Mouse (Mus musculus) neural tube, embryonic 10.5 days (tissue): ENCODE measurements around the gene Cyren.

ENCODE experiments used
- DNase-seq: peaks from one replicate; pipeline ENCODE4 v3.0.0-alpha.2; 2017; ENCODE audit warnings: low spot score; ENCODE audit errors: extremely low spot score

The Cyren gene

DNA sequence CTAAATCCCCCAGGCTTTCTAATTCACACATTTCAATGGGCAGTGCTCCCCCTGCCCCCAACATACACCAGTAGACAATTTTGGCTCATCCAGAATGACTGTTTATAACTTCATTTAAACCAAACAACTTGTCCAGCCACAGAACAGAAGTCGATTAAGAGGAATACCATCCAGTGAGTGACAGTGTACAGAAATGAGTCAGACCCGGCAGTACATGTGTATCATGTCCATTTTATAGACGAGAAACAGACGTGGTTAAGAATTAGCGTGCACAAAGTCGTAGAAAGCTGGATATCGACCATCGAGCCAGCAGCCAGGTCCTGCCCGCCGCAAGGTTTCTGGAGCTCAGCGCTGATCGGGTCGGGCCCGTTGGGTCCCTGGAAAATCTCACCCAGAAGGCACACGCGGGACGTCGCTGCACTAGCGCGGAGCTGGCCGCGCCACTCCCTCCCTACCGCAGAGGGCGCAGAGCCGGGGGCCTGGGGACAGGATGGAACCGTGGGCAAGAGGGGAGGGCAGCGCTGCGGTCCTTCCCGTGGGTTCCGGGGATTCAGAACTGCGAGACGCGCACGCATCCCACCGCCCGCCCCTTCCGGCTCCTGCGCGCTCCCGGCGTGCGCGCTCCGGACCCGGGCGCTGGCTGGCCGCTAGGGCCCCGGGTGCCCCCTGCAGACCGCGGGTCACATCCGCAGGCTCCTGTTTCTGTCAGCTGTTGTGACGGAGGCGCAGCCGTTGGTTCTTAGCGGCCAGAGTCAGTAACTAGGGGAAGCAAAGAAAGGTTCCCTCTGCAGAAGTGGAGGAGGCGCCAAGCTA, at the start of gene Cyren:
Cyren (minus strand) TSS at position 552 of the 813 bp plus-strand sequence.
- DNase-seq = peak; percentile 90

DNA sequence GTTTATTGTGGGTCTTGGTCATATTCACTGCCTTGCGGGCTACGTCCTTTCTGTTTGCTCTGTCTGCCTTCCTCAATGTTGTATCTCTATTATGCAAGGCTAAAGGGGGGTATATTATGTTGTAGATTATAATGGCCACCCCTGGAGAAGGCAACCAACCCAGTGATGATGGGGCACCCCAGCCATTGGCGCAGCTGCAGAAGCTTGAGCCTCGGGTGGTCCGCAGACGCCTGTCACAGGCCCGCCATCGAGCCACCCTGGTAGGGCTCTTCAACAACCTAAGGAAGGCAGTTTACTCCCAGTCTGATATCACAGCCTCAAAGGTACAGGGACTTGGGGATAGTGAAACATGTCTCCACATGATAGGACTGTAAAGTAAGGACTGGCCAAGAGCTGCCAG, 49.7 kb upstream of the Cyren start:
- no peak for DNase-seq

DNA sequence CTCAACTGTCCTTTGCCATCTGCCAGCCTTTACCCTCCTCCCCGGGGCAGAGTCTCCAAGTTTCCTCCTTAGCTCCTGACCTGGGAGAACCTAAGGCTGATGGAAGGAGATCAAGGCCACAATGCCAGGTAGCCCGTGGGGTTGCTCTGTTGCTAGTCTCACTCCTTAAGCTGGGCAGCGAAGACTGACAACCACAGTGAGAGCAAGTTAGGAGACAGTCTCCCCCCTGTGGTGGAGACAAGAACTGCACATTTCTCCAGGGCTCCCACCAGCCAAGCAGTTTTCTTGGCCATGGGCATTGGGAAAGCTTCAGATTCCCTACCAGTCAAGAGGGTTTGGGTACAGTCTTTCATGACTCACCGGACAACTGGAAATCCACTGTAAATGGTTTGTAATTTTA, 49.3 kb upstream of the Cyren start:
- DNase-seq = peak; percentile 79

DNA sequence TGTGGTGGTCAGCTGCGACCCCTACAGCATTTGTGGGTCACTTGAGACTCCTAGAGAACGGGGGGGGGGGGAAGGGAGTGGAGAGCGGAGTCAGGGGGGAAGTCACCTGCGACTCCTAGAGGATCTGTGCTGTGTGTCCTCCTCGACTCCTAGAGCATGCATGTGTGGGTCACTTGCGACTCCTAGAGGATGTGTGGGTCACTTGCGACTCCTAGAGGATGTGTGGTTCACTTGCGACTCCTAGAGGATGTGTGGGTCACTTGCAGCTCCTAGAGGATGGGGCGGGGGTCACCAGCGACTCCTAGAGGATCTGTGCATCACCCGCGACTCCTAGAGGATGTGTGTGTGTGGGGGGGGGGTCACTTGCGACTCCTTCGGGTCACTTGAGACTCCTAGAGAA, 44.1 kb upstream of the Cyren start:
- DNase-seq = peak; percentile 25

DNA sequence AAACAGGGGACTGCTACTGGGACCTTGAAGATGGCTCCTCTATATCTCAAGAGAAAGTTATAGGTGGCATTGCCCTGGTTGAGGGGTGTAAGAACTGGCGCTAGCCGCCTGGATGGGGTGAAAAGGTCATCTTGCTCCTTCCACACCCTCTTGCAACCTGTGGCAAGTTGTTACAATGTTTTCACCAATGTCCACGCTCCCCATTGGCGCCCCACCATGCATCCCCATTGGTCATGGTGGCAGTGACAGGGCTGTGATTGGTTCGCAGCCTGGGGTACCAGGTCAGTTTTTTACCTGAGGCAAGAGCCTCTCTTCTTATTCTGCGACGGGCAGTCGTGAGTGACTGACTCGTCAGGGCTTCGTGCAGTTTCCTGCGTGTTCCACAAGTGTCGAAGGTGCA, 42.8 kb upstream of the Cyren start:
- no peak for DNase-seq

DNA sequence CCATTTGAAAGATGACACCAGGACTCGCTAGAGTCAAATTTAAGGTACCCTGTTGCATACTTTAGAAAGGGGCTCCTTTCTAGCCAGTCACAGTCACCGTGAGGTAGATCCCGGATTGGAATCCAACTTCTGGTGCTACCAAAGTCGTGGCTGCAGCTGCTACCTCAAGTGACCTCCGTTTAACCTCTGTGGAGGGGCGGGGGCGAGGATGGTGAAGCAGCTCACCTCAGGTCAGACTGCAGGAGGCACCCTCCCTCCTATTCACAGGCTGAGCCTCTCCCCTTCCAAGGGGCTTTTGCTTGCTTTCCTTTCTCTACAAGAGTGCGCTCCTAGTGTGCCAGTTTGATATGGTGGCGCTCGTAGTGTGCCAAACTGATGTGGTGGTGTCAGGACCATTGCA, 42.1 kb upstream of the Cyren start, which contains the start of gene Stra8:
Stra8 (plus strand) TSS at position 208 of the 400 bp plus-strand sequence.
- no peak for DNase-seq

DNA sequence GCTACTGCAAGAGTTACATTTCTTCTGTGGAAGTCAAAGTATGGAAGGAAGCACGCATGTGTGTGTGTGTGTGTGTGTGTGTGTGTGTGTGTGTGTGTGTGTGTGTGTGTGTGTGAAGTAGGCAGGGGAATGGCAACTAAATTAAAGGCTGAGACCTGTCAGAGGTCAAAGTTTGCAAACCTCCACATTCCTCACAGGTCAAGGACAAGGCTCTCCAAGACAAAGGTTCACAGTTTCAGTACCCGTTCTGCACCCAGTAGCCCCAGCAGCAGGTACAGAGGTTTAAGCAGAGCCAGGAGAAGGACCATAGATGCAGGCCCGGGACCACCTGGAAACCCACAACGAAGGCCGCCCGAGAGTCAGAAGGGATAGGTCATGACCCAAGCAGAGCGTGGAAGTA, 41.3 kb upstream of the Cyren start:
- DNase-seq = no peak

DNA sequence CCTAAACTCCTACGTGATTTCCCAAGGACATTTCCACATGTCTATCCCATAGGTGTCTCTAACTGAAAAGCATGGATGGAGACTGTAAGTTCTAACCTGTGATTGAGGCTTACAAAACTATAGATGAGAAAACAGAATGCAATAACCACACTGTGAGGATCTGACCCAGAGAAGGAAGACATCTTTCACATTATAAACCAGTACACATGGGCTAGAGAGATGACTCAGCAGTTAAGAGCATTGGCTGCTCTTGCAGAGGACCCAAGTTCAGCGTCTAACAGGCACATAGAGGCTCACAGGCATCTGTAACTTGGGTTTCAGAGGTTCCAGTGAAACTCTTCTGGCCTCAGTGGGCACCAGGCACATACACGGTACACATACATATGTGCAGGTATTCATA, 36.6 kb upstream of the Cyren start:
- DNase-seq = no peak

DNA sequence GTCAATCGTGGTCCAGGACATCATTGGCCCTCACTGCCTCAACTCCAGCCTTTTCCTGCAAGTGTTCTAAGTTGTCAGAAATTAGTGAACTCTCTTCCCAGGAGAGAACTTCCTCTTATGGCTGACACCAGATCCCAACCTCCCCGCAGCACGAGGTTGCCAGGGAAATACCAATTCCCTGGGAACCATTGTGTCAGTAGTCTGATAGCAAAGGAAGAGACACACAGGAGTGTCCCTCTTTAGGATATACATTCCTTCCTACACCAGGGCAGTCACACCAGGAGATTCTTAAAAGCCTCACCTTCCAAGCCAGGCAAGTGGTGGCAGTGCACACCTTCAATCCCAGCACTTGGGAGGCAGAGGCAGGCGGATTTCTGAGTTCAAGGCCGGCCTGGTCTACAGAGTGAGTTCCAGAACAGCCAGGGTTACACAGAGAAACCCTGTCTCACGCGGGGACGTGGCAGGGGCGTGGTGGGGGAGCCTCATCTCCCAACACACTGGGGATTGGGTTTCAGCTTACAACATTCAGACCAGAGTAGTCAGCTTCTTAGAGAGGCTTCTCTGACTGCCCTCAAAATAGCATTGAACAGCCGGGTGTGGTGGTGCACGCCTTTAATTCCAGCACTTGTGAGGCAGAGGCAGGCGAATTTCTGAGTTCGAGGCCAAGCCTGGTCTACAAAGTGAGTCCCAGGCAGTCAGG, 35.6 kb upstream of the Cyren start:
- no peak for DNase-seq

DNA sequence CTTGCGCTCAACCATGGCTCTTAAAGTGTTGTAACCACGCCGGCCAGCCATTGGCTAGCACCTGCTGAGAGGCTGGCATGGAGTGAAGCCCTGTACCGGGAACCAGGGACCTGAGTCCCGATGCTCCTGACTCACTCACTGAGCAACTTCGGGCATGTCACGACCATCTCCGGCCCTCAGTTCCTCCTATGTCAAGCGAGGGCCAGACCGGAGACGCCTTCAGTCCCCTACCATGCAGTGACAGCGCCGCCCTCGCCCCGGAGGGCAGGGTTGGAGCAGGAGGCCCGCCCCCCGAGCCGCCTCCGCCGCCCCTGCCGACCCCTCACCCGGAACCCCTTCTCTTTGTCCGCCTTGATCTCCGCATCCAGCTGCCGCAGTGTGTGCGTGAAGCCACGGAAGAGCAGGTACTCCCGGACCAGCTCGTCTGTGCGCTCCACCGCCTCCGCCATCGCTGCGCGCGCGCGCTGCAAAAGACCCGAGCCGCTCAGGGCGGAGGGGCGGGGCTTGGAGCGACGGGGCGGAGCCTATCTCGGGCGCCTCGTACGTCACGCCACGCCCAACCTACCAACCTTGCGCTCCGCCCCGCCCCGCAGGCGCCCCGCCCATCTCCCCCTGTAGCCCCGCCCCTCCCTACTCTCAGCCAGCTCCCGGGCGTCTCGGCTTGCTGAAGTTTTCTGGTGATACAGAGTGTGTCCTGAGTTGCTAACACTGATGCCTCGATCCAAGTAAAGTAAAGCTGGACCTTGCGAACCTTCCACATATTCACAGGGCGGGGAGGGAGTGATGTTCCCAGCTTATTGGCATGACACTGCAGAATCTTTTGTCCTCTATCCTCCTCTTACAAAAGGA, 32.7 kb upstream of the Cyren start, which contains the start of gene Wdr91:
Wdr91 (minus strand) TSS at position 506 of the 849 bp plus-strand sequence.
- peak; percentile 96 for DNase-seq

DNA sequence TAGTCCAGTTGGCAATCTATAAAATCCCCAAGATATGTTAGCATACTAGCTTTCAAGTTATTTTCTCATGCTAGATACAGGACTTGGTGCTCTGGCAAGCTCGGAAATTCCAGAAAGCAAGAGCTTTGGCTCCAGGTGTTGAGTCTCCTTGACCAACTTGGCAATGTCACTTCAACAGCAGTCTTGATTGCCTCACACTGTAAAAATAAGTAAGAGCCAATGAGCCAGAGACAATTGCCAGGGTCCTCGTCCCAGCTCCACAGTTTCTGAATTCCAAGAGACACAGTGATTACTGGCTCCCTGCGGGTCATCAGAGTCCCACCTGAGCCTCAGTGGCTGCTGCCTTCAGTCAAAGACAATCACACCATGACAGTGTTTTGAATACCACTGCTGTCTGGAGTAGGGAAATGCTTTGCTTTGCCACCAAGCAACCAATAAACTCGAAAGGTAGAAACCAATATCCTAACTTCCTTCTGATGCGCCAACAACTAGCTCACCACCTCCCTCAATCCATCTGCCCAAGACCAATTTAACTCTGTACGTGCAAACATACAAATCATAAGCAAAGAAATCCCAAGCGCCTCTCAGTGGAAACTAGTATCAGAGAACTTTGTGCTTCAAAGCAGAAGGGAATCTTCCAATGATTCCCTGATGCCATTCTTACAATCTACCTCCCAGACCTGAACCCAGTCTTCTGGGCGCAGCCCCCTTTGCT, 31.9 kb upstream of the Cyren start:
- no peak for DNase-seq

DNA sequence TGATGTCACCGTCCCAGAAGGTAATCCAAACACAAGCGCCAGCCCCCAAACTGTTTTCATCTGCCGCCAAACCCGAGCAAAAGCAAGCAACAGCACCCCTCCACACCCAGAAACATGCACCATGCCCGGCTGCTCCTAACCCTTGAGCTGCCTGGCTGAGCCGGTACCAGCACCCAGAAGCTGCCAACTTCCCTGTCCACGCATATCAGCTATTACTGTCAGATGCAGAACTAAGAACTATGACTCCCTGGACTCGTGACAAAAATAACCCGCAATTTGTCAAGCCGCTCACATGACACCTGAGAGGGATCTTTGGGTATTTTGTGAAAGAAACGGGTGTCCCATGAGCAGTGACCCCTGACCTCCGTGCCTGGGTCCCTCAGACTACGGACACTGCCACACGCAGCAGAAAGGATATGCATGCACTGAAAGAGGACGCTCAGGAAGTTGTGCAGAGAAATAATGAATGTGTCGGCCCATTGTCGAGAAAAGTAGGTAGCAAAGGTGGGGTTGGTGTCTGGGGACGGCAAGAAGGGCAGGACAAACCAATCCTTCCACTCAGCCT, 29.9 kb upstream of the Cyren start:
- no peak for DNase-seq

DNA sequence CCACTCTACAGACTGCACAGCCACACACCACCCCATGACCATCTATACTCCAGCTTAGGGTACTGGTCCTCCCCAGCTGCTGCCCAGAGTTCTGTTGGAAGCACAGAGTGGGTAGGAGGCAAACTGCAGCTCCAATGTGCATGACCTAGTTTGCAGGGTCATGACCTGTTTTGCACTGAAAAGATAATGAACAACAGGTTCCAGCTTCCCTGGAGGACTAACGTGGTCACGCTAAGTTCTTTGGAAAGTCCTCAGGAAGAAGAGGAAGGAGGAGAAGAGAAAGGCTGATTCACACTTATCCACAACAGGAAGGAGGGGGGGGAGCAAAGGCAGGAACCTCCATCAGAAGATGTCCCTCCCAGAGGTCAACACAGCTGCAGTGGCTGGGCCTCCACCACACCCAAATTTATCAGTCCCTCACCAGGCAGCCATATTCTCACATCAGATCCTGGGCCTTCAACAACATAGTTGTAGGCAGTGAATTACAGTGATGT, 29.3 kb upstream of the Cyren start:
- DNase-seq = no peak

DNA sequence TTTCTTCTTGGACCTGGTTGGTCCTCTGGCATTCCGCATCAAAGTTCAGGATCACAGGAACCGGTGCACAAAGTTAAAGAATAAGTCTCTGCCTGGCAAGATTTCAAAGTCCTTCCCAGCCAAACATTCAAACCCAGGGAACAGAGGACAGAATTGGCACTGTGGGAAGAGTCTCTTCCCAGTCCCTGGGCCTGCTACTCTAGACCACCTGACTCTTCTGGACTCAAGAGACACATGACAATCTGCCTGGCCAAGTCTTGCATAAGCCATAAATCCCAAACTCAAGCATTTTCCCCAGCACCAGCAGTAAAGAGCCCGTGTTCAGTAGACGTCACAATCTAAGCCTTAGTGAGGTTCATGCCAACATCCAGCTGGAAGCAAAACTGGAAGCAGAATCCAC, 28.8 kb upstream of the Cyren start:
- DNase-seq = no peak

DNA sequence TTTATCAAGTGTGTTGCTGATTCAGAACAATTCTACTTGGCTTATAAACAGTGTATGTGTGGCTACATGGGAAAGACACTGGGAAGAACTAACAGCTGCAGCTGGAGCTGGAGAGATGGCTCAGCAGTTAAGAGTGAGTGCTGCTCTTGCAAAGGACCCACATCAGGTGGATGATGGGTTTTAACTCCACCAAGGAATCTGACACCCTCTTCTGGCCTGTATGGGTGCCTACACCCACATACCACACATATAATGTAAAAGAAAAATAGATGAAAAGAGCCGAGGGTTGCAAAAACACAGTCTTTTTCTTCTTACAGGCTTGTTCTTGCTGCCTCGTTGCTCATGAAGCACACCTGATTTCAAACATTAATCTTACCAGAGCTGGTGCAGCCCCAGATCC, 28.3 kb upstream of the Cyren start:
- no peak for DNase-seq

DNA sequence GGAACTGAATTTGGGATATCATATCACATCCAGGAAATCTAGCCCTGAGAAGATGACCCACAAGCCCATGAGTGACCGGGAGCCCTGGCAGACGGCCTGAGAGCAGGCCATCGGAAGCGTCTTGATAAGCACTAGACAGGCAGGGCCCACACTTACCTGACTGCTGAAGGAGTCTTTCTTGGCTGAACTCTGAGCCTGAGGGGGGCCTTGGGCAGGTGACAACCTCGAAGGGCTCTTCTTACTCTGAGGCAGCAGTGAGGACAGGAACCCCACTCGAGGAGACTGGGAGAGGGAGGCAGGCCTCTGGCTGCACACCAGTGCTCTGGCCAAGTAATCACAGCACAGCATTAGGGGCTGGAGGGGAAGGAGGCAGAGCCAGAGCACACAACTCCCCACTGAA, 26.5 kb upstream of the Cyren start:
- DNase-seq = no peak

DNA sequence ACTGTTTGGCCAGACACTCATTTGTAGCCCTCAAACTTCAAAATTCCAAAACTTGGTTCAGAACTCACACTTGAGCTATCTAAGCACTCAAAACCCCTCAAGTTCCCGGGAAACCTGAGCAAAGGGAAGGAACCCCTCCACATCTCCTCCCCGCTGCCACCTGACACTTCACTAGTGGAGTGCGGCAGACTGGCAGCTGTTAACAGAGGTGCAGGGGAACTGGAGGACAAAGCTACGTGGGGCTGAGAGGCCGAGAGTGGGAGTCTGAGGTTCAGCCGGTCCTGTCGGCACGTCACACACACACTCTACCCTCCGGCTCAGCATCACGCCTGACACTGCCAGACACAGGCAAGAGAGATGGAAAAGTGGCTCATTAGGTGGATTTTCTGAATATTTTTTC, 26.0 kb upstream of the Cyren start:
- DNase-seq = no peak

DNA sequence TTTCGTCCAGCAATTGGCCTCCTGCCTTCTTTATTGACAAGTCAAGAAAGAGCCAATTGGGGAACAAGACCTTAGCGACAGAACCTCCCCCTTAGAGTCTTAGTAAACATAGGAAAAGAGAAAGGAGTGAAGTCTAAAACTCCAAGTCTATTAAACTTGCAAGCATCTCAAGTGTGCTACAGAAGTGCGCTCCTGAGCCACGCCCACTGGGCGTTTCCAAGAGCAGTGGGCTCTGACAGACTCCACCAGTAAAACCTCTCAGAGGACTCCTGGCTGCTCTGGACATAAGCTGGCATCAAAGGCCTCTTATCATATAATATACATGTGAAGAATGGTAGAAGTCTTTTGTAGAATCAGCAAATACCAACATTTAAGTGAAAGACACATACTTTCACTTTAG, 25.6 kb upstream of the Cyren start:
- no peak for DNase-seq

DNA sequence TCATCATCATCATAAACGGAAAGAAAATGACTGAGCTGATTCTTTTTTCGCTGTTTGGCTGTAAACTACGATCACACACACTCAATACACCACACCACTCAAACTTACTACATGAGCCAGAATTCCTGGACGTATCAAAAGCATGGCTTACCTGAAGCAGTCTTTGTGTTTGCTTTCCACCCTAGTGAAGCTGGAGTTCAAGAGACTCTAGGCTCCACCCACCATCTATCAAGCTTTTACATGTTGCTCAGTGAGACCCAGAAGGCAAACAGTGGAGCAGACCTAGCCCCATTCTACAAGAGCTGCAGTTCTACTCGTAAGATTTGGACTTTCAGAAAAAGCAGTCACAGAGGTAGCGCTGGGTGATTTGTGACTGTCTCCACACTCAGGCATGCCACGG, 24.7 kb upstream of the Cyren start:
- DNase-seq = no peak

DNA sequence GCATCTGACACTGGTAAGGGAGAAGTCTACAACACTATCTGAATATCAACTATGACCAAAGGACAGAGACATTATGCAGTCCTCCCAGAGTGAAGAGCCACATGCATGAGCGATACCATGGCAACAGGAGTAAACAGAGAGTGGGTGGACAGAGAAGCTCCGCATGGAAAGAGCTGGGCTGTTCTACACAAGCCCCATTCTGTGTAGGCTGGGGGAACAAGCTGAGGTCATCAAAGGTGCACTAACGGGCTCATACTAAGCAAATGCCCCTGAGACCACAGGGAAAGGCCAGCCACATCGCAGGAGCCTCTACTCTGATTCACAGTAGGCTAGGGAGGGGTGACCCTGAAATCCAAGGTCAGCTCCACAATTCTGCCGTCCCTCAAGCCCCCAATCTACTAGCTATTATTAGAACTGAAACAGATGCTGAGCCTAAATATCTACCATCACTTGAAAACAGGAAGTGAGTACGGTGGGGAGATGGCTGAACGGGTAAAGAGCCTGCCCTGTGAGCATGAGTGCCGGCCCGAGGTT, 24.1 kb upstream of the Cyren start:
- no peak for DNase-seq
